ENCODE assay signal across 7 mouse cellular contexts in the genomic region with DNA sequence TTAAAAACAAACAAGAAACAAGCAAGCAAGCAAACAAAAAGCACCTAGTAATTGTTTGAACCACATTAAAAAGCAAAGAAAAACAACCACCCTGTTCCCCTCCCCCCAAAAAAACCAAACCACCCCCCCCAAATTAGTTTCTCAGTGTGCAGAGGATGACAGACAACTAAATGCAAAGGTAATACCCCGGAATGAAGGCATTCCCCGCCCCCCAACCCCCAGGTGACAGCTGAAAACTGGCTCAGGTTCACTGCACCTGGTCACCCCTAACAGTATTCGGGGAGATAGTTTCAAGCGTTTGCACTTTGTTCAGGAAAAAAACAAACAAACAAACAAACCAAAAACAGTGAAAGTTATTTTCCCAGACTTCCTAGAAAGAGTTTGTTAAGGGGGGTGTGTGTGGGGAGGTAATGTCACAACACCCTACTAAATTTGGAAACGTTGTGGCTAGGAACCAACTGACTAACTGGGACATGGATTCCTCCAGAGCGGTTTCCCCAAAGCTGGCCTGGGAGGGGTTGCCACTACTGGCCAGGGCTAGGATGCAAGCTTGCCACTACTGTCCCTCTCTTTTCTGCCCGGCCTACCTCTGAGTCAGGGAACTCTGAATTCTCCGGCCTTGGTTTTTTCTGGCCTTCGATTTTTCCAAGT. TPM values are rescaled to one million over a fixed set of nuclear protein-coding genes. Genes with fewer than 3 reads are reported as not detected.
DNase-seq lines count a peak whose midpoint lies in the region; ATAC-seq and TF ChIP-seq lines count a peak whose summit lies in the region.

No protein-coding gene starts in this region.

- peak overlapping the region; percentile 62 for H3K4me2 ChIP-seq in intestine, postnatal 0 days (replicated peaks; ENCODE audit: low read depth)
- peak overlapping the region; percentile 54 for H3K4me2 ChIP-seq in midbrain, embryonic 13.5 days (replicated peaks)

- H3K9me3 ChIP-seq in intestine, postnatal 0 days (ENCODE audit: control insufficient read depth): no peaks in the 10 kb centered on the region
- H3K9me3 ChIP-seq in midbrain, embryonic 13.5 days: no peaks in the 10 kb centered on the region

- DNase-seq in adipocyte (ENCODE audit: low spot score): peak; percentile 93
- peak; percentile 46 for DNase-seq in brain, embryonic 14.5 days (ENCODE audit: low read depth)
- no peak for DNase-seq in spleen, adult 18-20 months
- no peak for DNase-seq in frontal cortex, postnatal 25 days (ENCODE audit: low spot score in 2 of 2)

- no peak overlapping the region; the same call in 1 of the 2 replicates for H3K4me3 ChIP-seq in intestine, postnatal 0 days (ENCODE audit: low read depth, low read length)
- H3K4me3 ChIP-seq in midbrain, embryonic 13.5 days (replicated peaks): no peak overlapping the region

- TF ChIP-seq CTCF in brain, embryonic 14.5 days (IDR thresholded peaks at IDR 0.05; ENCODE audit: borderline replicate concordance, extremely low read depth, insufficient read depth, insufficient read length): no peak
- TF ChIP-seq CTCF in intestine, postnatal 0 days (IDR thresholded peaks at IDR 0.05; ENCODE audit: low read depth): no peak

- H3K9ac ChIP-seq in intestine, postnatal 0 days (ENCODE audit: low read depth, low read length): no peak overlapping the region
- no peak overlapping the region for H3K9ac ChIP-seq in midbrain, embryonic 13.5 days (replicated peaks)

- H3K36me3 ChIP-seq in intestine, postnatal 0 days (ENCODE audit: control insufficient read depth, insufficient read depth): no peaks in the 10 kb centered on the region
- H3K36me3 ChIP-seq in midbrain, embryonic 13.5 days: no peaks in the 10 kb centered on the region

- no peak for TF ChIP-seq POLR2A in brain, embryonic 14.5 days (IDR thresholded peaks at IDR 0.05; ENCODE audit: borderline replicate concordance, extremely low read depth, insufficient read depth, insufficient read length, poor library complexity, severe bottlenecking)

- H3K27me3 ChIP-seq in intestine, postnatal 0 days (replicated peaks; ENCODE audit: control insufficient read depth, insufficient read depth, low read length): no peaks in the 10 kb centered on the region
- H3K27me3 ChIP-seq in midbrain, embryonic 13.5 days: no peaks in the 10 kb centered on the region

- WGBS in intestine, postnatal 0 days: 65% methylated on average over 9 of the region's 9 CpGs
- WGBS in midbrain, embryonic 13.5 days: 12% methylated on average over 9 of the region's 9 CpGs

- H3K4me1 ChIP-seq in intestine, postnatal 0 days (replicated peaks; ENCODE audit: control insufficient read depth, insufficient read depth, low read length): 0 out of 2 replicates have a peak, but pooled peaks cover 3% of the 10 kb centered on the region
- H3K4me1 ChIP-seq in midbrain, embryonic 13.5 days (replicated peaks): peaks cover 69% of the 10 kb centered on the region

- no peak overlapping the region for H3K27ac ChIP-seq in intestine, postnatal 0 days (ENCODE audit: low read depth, low read length)
- peak overlapping the region; percentile 65 for H3K27ac ChIP-seq in midbrain, embryonic 13.5 days

- peak; percentile 64 for ATAC-seq in granulocyte monocyte progenitor cell, adult 5-6 weeks (replicated peaks; ENCODE audit: poor library complexity, severe bottlenecking)
- ATAC-seq in intestine, postnatal 0 days: no peak
- no peak for ATAC-seq in midbrain, embryonic 13.5 days

RNA-seq across cellular contexts. Expression of a gene that starts 6.4 kb away (rescaled TPM):
- 3.4 and 4.1 TPM in 2 replicates for polyA plus RNA-seq in brain, embryonic 14.5 days (2012; rRNA removed)
- not detected in 2 replicates for total RNA-seq in granulocyte monocyte progenitor cell, adult 5-6 weeks (2014; fragmentation: Nextera tagmentation)
- 0.30 and 1.1 TPM in 2 replicates for total RNA-seq in granulocyte monocyte progenitor cell, adult 5-6 weeks (2017)
- 2.9 and 3.3 TPM in 2 replicates for polyA plus RNA-seq in intestine, postnatal 0 days (2015; fragmentation: Nextera tagmentation; extraction: Ambion mirVana)
- 7.1 and 8.5 TPM in 2 replicates for polyA plus RNA-seq in midbrain, embryonic 13.5 days (2015; fragmentation: Nextera tagmentation; extraction: Ambion mirVana)

RNA-seq across cellular contexts. Expression of a gene that starts 20.4 kb away (rescaled TPM):
- 2.5 and 3.3 TPM in 2 replicates for polyA plus RNA-seq in brain, embryonic 14.5 days (2012; rRNA removed)
- not detected in 2 replicates for total RNA-seq in granulocyte monocyte progenitor cell, adult 5-6 weeks (2014; fragmentation: Nextera tagmentation)
- not detected in 2 replicates for total RNA-seq in granulocyte monocyte progenitor cell, adult 5-6 weeks (2017)
- 0.04 and 0.07 TPM in 2 replicates for polyA plus RNA-seq in intestine, postnatal 0 days (2015; fragmentation: Nextera tagmentation; extraction: Ambion mirVana)
- polyA plus RNA-seq in midbrain, embryonic 13.5 days (2015; fragmentation: Nextera tagmentation; extraction: Ambion mirVana): 2.4 and 2.5 TPM in 2 replicates

RNA-seq across cellular contexts. Expression of a gene that starts 38.1 kb away (rescaled TPM):
- polyA plus RNA-seq in brain, embryonic 14.5 days (2012; rRNA removed): 0.09 and 0.10 TPM in 2 replicates
- not detected in 2 replicates for total RNA-seq in granulocyte monocyte progenitor cell, adult 5-6 weeks (2014; fragmentation: Nextera tagmentation)
- 0.21 TPM in 1 of 2 replicates, not detected in the other for total RNA-seq in granulocyte monocyte progenitor cell, adult 5-6 weeks (2017)
- polyA plus RNA-seq in intestine, postnatal 0 days (2015; fragmentation: Nextera tagmentation; extraction: Ambion mirVana): not detected in 2 replicates
- 0.31 TPM in 1 of 2 replicates, not detected in the other for polyA plus RNA-seq in midbrain, embryonic 13.5 days (2015; fragmentation: Nextera tagmentation; extraction: Ambion mirVana)

RNA-seq across cellular contexts. Expression of a gene that starts 38.2 kb away (rescaled TPM):
- 45.9 and 59.4 TPM in 2 replicates for polyA plus RNA-seq in brain, embryonic 14.5 days (2012; rRNA removed)
- 45.0 and 65.8 TPM in 2 replicates for total RNA-seq in granulocyte monocyte progenitor cell, adult 5-6 weeks (2014; fragmentation: Nextera tagmentation)
- total RNA-seq in granulocyte monocyte progenitor cell, adult 5-6 weeks (2017): 34.0 and 38.2 TPM in 2 replicates
- 10.2 and 11.2 TPM in 2 replicates for polyA plus RNA-seq in intestine, postnatal 0 days (2015; fragmentation: Nextera tagmentation; extraction: Ambion mirVana)
- 42.0 and 42.1 TPM in 2 replicates for polyA plus RNA-seq in midbrain, embryonic 13.5 days (2015; fragmentation: Nextera tagmentation; extraction: Ambion mirVana)

Comparison
In these comparisons a context has a peak if more than half of its experiments do, and no peak if none do; other contexts are left out.
1. DNase-seq: peak in adipocyte (single experiment) and brain, embryonic 14.5 days (single experiment); none in spleen, adult 18-20 months (0 of 2) and frontal cortex, postnatal 25 days (0 of 2).